Mouse (Mus musculus) small intestine, adult 2 months (tissue): ENCODE measurements around the gene Synj2. TPM values are rescaled to one million over a fixed set of nuclear protein-coding genes. Genes with fewer than 3 reads are reported as not detected.
A peak's percentile ranks its signal among the peaks of the same experiment; 100 is the strongest.

Experiments
- H3K27ac ChIP-seq: fragments of 200-500 bp; 2 replicates; pipeline ENCODE4 v1.5.1; 2012; ENCODE audit warnings: low read depth, low read length, control low read depth, inconsistent platforms; ENCODE audit not compliant: insufficient read depth
- H3K27me3 ChIP-seq: fragments of 200-500 bp; 2 replicates; pipeline ENCODE4 v1.6.1; 2012; ENCODE audit warnings: mild to moderate bottlenecking, moderate library complexity, low read length, inconsistent platforms; ENCODE audit not compliant: control insufficient read depth, insufficient read depth
- H3K36me3 ChIP-seq: fragments of 200-500 bp; 2 replicates; pipeline ENCODE4 v1.6.1; 2012; ENCODE audit warnings: mild to moderate bottlenecking, low read length, control low read depth, inconsistent platforms; ENCODE audit not compliant: control insufficient read depth, insufficient read depth
- H3K4me1 ChIP-seq: fragments of 200-500 bp; 2 replicates; pipeline ENCODE4 v1.6.1; 2012; ENCODE audit warnings: low read length, inconsistent platforms, mixed read lengths; ENCODE audit not compliant: control insufficient read depth, insufficient read depth, insufficient read length
- H3K4me3 ChIP-seq: fragments of 200-500 bp; 2 replicates; pipeline ENCODE4 v1.5.1; 2012; ENCODE audit warnings: low read depth, mild to moderate bottlenecking, control low read depth, inconsistent platforms, low read length, moderate library complexity
- CTCF ChIP-seq: fragments of 200-500 bp; IDR thresholded peaks from 2 replicates; pipeline ENCODE4 v1.5.1; 2012; ENCODE audit warnings: low read depth, mild to moderate bottlenecking, control low read depth, inconsistent platforms, low read length, moderate library complexity, mixed read lengths; ENCODE audit not compliant: insufficient replicate concordance, insufficient read length; ENCODE audit errors: extremely low read depth
- POLR2A ChIP-seq: fragments of 200-500 bp; IDR thresholded peaks from 2 replicates; pipeline ENCODE4 v1.6.1; 2012; ENCODE audit warnings: low read depth, mild to moderate bottlenecking, control low read depth, inconsistent platforms, low read length, moderate library complexity
- WGBS: fragments of 180-500 bp; shearing (Covaris S2); methylation state at CpG from one replicate; pipeline ENCODE4 v1.1.7; 2018; 5-methylcytosine and 5-hydroxymethylcytosine counted together
- polyA plus RNA-seq: library from polyadenylated mRNA; depleted of rRNA; stranded (reverse); fragments of >200 nt; gene quantifications from 2 replicates; pipeline ENCODE4 v1.2.3, GENCODE M21; 2012

Gene Synj2
- polyA plus RNA-seq, 1 experiment: 3.1 TPM

- TF ChIP-seq CTCF: no peak
- no peak for TF ChIP-seq POLR2A
- Histone ChIP-seq H3K36me3 (no peaks in the 10 kb centered on the region), H3K27ac (peak overlapping the region; percentile 54), H3K4me3 (no peak overlapping the region), H3K27me3 (no peaks in the 10 kb centered on the region), H3K4me1 (peaks cover 11% of the 10 kb centered on the region)
- 73% methylated on average over 5 of the region's 5 CpGs for WGBS
Measured at GRCm38 (mm10) chr17:5970298-5970821, 29.3 kb downstream of the Synj2 start.

- WGBS: 74% methylated on average over 8 of the region's 8 CpGs
- H3K36me3 ChIP-seq: no peaks in the 10 kb centered on the region
- H3K27ac ChIP-seq: no peak overlapping the region
- H3K4me1 ChIP-seq: peaks cover 29% of the 10 kb centered on the region
- no peaks in the 10 kb centered on the region for H3K27me3 ChIP-seq
- TF ChIP-seq CTCF (no peak), POLR2A (no peak)
- H3K4me3 ChIP-seq: no peak overlapping the region
Measured at GRCm38 (mm10) chr17:5973536-5973935, 32.5 kb downstream of the Synj2 start.

DNA sequence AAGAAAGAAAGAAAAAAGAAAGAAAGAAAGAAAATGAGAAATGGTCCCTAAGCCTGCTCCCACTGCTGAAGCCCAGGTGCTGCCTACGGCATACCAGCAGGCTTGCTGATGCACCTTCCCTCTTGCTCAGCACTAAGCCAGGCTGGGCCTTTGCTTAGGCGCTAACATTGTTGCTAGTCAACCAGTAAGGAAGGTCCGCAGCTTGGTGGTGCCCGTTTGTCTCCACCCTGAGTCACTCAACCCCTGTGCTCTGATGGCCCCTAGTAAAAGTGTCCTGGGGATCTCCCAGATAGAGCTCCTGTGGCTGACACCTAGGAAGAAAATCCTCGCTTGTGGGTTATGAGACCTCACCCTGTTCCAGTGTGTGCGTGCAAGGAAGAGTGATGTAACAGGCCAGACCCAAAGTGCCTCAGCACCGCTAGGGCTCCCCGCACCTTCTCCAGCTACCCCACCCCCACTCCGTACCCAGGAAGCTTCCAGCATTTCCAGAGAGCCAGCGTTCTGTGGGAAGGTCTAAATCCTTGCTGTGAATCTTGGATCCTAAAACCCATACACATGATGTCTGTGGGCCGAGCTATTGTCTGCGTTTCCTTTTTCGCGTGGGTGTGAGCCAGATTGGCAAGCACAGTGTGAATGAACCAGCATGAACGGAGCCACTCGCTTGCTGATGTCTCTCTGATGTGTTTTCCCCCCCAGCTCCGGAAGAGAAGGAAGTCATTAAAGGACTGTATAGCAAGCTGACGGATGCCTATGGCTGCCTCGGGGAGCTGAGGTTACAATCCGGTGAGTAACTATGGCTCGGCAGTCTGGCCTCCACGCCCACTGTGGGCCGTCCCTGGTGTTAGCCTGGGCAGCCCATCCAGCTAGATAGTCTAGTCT lies 34.3 kb downstream of the Synj2 start:
- TF ChIP-seq POLR2A: no peak
- TF ChIP-seq CTCF: no peak
- WGBS: 61% methylated on average over 23 of the region's 23 CpGs
- Histone ChIP-seq H3K4me3 (peak overlapping the region; percentile 41), H3K27ac (peak overlapping the region; percentile 64), H3K27me3 (no peaks in the 10 kb centered on the region), H3K4me1 (peaks cover 29% of the 10 kb centered on the region), H3K36me3 (no peaks in the 10 kb centered on the region)

DNA sequence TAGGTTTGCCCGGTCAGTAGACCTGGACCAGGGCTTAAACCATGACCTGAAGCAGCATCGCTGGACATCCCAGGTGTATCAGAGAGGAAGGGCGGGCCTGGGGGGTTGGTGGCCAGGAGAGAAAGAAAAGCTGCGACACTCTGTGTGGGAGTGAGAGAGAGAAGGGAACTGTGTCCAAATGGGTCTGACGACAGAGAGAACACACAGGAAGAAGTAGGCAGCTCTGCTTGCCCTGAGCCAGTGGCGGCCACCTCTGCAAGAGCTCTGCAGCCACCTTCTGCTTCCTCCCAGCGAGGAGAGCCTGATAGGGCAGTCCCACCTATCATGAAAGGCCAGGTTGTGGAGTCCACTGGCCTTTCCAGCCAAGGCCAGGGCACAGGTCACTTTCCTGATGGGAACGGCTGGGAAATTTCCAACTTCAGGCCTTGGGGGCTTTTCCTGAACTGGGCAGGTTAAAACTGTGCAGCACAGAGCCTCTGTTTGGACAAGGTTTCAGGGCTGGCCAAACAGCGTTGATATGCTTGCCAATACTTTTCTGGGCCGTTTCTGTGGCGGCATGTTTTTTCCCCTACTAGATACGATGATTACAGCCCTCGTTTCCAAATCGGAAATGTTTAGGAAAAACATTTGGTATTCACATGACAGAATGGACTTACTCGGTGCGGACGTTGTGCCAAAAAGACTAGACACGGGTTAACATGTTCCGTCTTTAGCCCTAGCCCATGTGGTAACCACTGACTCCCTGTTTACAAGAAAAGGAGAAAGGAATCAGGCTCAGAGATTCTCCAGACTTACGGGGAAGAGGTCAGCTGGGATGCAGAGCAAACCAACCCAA lies 35.4 kb downstream of the Synj2 start:
- peaks cover 29% of the 10 kb centered on the region for H3K4me1 ChIP-seq
- 64% methylated on average over 20 of the region's 20 CpGs for WGBS
- no peaks in the 10 kb centered on the region for H3K36me3 ChIP-seq
- TF ChIP-seq POLR2A (no peak), CTCF (no peak)
- H3K4me3 ChIP-seq: peak overlapping the region; percentile 41
- H3K27me3 ChIP-seq: no peaks in the 10 kb centered on the region
- peak overlapping the region; percentile 64 for H3K27ac ChIP-seq

DNA sequence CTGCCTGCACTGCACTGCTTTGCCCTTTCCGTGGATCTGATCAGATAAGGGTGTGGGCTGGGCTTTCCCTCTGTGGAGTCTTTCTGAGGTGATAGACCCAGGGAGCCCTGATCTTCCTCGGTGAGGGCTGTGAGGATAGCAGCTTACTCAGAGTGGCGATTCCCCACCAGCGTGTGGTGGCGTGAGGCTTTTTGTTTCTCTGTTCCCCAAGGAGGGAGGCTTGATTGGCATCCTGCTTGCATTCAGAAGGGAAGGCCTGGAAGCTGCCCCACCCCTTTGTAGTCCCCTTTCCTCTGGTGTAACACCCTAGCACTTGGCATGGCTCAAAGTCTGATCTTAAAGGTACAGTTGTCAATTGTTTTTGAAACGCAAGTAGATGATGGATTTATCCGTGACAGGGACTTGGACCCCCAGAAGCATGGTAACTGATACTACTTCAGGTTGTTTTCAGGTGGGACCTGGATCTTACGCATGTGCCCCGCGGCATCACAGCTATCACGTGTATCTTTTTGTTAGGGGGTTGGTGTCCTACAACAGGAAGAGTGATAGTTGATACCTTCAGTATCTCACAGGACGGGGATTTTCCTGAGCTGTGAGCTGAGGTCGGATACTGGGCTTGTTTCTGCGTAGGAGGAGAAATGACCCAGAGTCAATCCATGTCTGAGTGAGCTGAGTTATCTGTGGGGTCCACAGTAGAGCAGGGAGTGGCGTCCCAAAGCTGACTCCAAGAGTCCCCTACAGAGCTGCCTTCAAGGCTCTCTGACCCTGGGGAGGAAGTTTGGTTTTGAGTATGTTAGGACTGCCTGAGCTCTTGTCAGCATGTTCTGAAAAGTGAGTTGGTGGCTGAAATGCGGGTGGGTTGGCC lies 36.2 kb downstream of the Synj2 start:
- Histone ChIP-seq H3K27ac (peak overlapping the region; percentile 64), H3K4me1 (peaks cover 29% of the 10 kb centered on the region), H3K27me3 (no peaks in the 10 kb centered on the region), H3K4me3 (peak overlapping the region; percentile 19), H3K36me3 (no peaks in the 10 kb centered on the region)
- no peak for TF ChIP-seq POLR2A
- no peak for TF ChIP-seq CTCF
- WGBS: 57% methylated on average over 16 of the region's 16 CpGs

GRCm38 (mm10) chr17:5977921-5978504 lies 36.9 kb downstream of the Synj2 start:
- no peak overlapping the region for H3K4me3 ChIP-seq
- H3K4me1 ChIP-seq: peaks cover 29% of the 10 kb centered on the region
- H3K27me3 ChIP-seq: no peaks in the 10 kb centered on the region
- no peak for TF ChIP-seq POLR2A
- WGBS: 74% methylated on average over 8 of the region's 8 CpGs
- H3K36me3 ChIP-seq: no peaks in the 10 kb centered on the region
- peak overlapping the region; percentile 64 for H3K27ac ChIP-seq
